Mouse (Mus musculus) adrenal gland, postnatal 4 days (tissue): ENCODE data around the gene Lims1. TPM values are rescaled to one million over a fixed set of nuclear protein-coding genes. Genes with fewer than 3 reads are reported as not detected.

Experiments
- DNase-seq, 2 experiments: peaks; one replicate each; pipeline ENCODE4 v3.0.0; 2021 to 2022; ENCODE audit warnings: low spot score in 2 of 2, mixed read lengths in 2 of 2
- total RNA-seq, 2 experiments: library from RNA; stranded (reverse); gene quantifications; 2 replicates each; pipeline ENCODE4 v1.2.3; 2021

Lims1 gene
- total RNA-seq, 2 experiments from 2014 or later: 78.3 to 80.1 TPM

DNA sequence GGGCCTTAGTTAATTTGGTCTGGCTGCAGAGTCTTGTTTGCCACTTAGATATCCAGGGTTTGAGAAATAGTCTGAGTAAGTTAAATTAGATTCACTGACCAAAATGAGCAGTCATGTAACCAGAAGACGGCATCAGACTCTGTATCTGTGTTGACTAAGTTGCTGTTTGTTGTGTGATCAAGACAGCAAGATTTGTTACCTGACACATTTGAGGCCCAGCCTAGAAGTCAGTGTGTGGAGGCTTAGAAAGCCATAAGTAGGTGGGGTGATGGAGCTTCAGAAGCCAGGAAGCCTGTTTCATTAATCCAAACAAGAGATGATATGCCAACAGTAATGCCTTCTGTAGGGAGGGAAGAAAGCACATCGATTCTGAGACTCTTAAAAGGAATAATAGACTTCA lies 18.9 kb downstream of the Lims1 start:
- no peak for DNase-seq

DNA sequence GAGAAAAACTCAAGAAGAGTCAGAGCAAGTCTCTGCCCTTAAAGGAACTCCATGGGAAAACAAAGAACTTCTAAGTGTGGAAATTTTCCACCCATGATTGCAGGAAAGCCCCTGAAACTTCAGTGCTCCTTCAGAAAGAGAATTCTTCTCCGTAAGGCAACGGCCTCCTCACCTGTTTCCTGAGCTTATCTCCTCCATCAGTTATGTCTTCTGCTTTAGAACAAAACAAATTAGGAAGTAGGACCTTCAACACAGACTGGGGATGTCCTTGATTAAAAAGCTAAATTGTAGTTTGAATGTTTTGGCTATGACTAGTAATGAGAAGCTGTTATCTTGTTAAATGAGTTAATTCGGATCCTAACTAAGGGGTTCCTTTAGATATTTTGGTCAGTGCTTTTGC lies 20.3 kb downstream of the Lims1 start:
- DNase-seq: no peak

DNA sequence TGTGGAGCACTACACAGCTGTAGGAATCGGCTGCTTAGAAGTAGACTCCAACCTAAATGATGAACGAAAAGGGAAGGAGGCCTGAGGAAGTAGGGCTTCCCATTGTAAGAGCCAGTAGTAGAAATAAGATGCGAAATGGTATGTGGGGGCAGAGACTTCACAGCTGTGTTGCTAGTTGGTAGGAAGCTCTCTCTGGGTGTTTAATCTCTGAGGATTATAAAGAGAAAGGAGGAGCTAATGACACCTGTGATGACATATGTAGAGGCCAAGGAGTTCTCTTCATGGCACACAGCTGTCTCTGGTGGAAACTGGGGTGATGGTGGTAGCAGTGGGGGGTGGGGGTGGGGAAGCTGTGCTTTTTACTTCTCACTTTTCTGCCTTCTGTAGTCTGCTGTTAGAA lies 27.3 kb downstream of the Lims1 start:
- DNase-seq: no peak

DNA sequence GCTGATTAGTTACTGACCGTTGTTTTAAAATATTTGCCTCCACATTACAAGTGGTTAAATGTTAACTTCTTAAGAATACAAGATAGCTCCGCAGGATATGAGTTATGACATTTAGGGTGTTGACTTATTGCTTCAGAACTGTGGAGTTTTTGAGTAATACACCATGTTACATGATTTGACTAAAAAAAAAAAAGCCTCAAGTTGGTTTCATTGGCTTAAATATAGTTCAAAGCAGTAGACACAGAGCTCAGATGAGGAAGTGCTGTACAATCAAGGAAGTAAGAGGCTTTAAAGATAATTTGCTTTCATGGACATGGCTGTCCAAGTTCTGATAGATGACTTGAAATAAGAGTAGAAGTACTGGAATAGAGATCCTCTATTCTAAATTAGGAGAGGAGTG lies 28.4 kb downstream of the Lims1 start:
- no peak for DNase-seq

DNA sequence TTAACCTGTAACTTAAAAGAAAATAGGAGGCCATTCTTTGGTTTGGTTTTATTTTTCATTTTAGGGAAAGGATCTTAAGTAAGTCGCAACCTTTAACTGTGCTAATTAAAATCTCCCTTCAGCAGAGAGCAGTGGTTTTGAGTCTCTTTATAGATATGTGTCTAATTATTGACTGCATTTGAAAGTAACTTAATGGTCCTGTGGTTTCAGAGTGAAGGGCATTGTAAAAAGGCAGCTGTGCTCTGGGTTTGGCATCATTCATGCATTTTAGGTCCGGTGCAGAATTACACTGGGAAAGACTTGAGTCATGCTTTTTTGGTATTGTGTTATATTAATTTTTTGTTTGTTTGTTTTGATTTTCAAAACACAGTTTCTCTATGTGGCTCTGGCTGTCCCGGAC lies 29.1 kb downstream of the Lims1 start:
- no peak for DNase-seq

DNA sequence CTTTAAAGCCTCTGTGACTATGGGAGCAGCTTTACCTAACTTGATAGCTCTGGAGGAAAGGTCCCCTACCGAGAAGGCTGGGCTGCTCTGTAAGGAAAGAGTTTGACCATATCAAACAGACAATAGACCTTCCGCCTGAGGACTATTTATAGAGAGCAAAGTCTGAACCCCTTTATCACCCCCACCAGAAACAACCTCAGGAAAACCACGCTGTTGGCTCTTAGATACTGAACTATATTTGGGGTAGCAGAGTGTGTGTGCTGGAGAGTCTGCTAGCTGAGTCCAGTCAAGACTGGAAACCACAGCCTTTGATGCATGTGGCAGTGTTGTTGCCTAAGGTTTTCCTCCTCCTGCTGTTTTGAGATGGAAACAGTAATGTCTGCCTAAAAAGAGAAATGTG lies 31.3 kb downstream of the Lims1 start:
- DNase-seq: no peak

DNA sequence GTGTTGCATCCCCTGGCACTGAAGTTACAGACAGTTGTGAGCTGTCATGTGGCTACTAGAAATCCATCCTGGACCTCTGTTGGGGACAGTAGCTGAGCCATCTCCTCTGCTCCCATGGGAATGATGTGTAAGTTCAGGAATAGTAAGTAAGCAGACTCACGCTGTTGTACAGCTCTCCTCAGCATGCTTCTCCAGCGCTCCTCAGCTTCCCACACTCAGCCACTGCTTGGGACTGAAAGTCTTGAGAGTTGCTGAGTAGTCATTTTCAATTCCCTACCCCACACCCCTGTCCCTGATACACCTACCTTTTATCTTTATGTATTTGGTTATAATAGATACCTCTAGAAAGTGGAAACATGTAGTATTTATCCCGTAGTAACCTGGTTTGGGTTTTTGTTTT lies 33.2 kb downstream of the Lims1 start:
- no peak for DNase-seq

DNA sequence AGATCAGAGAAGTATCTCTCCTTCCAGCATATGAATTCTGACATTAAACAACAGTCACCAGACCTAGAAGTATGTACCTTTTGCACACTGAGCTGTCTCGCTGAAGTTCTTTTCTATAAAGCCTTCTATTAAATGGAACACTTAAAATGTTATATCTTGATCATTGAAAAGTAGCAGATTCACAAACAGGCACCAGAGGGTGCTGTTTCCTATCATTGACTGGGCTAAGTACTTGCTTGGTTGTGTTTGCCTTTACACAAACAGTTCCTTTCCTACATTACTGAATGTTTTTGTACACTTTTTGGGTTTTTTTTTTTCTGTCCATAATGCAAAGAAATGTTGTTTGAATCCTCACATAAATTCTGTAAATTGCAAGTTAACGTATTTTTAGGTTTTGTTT lies 35.9 kb downstream of the Lims1 start:
- no peak for DNase-seq

DNA sequence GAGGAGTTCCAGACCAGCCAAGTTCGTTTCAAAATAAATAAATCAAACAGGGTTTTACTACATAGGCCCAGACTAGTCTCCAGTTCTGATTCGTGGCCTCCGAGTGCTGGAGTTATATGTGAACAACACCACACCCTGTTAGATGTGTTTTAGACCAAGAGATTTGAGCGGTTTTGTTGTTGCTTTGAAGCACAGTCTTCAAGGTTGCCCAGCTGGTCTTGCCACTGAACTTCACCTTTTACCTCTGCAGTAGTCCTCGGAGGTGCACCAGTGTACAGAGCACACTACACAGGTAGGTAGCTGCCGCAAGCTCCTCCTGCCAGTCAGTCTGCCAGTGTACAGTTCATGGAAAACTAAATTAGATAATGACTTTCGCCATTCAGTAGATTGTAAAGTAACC lies 36.7 kb downstream of the Lims1 start:
- no peak for DNase-seq

DNA sequence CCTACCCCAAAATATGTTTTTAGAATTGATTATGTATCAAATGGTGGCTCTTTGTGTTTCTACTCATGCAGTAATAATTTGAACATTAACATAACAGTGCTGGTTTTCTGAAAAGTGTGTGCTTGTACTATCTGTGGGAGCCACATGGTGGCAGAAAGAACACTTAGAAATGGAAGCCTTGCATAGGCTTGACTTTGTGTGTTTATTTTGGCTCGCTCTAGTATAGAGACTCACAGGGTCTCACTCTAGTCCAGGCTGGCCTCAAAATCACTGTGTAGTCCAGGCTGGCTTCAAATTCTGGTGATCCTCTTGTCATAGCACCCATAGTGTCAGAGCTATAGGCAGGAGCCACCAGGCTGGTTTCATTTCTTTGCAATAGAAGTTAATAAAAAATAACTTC lies 39.5 kb downstream of the Lims1 start:
- DNase-seq: no peak

DNA sequence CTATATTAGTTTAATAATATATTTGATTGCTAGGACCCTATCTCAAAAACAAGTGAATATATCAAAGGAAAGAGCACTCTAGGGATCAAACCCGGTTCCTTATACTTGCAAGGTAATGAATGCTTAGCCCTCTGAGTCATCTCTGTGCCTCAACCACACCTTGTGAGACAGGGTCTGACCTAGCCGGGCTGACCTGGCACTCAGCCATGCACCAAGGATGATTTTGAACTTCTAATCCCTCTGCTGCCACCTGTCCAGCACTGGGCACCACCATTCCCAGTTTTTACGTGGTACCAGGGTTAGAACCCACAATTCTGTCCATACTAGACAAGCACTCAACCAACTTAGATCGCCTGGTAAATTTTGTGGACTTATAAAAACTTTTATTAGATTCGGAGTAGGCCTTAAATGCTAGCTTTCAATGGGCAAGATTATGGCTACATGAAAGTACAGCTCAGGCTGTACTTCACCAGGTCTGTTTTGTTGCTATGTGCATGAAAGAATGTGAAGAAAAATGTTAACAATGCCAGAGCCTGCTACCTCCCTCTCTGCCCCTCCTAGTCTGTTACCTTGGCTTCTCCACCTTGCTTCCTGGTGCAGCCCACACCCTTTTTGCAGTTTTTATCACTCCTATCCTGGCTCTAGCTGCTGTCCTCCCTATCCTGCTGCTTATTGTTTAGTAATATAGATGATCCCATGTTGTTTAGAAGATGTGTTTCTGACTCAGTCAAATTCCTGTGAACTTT lies 41.7 kb downstream of the Lims1 start:
- no peak for DNase-seq

DNA sequence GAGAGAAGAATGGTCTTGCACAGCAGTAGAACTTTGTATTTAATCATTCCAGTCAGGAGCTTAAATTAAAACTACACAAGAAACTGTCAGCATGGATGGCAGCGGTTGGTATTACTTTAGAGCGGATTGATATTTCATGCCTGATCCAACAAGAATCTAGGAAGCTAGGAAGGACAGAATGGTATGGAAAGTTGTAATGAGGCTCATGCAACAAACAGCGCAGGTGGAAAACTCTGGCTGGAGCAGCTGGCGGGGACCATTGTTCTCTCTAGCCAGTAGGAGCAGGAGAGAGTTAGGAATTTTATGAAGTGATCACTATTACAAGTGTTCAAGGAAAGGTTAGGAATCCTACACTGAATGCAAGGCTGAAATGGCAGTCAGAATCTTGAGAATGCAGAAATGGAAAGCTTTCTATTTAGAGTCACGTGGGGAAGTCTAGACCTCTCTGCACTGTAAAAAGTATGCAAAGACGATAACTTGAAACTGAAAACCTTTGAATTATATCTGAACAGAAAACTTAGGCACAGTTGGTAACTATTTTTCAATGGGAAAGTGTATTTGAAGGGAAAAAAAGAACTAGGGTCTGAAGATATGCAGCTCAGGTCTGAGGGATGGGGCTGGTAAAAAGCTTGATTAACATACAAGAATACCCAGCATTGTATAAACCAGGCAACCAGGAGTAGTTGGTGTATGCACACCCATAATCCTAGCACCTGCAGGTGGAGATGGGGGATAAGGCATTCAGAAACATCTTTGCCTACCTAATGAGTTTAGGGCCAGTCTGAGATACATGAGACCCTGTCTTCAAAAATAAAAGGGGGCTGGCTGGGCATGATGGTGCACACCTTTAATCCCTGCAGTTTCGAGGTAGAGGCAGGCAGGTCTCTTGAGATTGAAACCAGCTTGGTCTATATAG lies 45.8 kb downstream of the Lims1 start:
- no peak for DNase-seq

DNA sequence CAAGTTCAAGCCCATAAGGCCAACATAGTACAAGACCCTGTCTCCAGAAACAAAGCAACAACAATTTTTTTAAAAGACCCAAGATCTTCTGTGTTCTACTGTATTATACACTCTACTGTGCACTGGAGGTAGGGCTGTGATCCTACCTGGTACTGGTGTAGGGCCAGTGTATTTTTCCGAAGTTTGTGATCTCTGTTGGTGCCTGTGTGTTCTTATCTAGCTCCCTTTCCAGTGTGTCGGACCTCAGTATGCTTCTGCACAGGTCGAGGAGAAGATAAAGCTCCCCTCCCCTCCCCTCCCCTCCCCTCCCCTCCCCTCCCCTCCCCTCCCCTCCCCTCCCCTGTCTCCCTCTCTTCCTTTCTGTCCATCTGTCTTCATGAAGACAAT lies 46.4 kb downstream of the Lims1 start:
- DNase-seq: no peak

DNA sequence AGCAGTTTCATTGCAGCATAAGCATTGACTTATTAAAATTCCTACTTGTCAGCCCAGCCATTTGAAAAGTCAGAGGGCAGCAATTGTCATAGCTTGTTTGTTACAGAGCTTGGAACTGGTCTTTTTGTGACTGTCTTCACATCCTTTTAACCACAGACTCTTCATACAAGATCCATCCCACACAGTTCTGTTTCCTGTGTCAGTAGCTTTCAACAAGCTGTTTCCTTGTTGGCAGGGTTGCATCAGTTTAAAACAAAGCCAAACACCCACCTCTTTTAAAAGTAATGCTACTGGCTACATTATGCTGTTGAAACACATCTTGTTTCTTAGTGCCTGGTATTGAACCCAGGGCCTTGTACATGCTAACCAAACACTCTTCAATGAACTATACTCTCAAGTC lies 46.9 kb downstream of the Lims1 start:
- DNase-seq: no peak

DNA sequence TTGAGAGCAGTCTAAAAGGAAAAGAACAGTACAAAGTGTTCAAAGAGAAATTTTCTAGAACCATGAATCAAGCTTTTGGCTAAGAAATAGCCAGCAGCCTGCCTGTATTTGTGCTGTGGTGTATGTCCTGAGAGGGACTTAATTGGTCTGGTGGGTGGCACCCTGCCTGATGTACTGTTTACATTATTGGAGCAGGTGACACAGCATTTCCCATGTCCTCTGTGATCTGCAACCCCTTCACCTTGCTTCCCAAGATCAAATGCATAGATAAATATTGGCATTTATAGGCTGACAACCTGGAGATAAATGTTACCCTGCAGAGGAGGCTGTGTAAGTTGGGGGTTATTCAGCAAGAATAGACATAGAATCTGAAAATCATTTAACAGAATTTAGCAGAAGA lies 47.3 kb downstream of the Lims1 start:
- no peak for DNase-seq

DNA sequence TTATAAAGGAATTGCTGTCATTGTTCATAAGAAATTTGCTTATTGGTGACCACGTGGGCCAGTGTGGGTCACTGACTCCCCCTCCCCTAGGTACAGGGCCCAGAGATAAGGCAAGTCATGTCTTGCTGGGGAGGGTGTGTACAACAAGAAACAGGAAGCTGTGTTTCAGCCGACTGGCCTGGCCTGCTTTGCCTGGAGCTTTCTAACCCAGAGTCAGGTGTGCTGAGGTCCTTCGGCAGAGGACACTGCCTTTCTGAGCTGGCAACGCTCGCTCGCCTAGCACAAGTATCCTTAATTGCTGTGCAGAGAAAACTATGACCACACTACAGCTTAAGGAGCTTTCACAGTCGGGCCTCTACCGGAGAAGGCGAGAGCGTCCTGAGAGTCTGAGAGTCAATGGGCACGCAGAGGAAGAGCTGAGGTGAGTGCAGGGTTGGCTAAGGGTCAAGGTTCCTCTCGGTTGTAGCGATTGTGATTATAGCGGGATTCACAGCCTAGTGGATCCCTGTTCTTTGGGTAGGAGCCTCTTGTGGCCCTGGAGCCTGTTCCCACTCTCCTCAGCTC lies 48.1 kb downstream of the Lims1 start:
- DNase-seq: no peak

DNA sequence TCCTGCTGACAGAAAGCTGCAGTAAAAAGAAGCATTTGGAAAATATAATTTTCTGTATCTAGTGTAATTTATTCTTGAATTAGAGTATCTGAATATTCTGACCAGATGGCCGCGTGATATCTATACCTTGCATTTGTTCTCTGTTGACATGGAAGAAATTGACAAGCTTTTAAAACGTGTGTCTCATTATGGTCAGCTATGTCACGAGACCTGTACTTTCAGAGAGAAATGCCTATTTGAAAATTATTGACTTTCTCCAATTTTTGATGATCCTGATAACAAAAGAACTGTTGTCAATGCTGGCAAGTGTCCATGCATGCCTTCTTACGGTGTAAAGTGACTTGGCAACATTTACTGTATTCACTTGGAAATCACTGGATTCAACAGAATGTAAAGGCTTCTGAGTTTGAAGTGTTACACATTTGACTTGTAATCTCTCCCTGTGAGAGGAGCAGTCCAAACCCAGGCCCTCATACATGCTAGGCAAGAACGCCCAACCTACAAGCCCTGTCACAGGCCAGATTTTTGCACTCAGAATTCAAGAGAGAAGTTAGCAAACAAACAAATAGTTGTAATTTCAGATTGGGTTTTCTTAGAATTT lies 49.3 kb downstream of the Lims1 start:
- no peak for DNase-seq

DNA sequence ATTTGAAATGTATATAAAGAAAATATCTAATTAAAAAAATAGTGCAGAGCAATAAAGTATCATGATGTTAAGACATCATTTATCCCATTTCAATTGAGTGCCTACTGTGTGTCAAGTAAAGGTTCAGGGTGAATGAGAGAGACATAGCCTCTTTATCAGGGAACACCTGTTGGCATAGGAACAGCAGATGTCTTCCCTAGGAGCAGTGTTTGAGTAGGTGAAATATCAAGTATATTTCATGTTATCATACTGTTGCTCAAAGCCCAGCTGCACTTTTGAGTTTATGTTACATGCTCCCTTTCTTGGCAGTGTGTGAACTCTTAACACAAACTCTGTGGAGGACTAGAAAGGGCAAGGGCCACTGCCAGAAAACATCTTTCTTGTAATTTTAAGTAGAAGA lies 50.6 kb downstream of the Lims1 start:
- no peak for DNase-seq

DNA sequence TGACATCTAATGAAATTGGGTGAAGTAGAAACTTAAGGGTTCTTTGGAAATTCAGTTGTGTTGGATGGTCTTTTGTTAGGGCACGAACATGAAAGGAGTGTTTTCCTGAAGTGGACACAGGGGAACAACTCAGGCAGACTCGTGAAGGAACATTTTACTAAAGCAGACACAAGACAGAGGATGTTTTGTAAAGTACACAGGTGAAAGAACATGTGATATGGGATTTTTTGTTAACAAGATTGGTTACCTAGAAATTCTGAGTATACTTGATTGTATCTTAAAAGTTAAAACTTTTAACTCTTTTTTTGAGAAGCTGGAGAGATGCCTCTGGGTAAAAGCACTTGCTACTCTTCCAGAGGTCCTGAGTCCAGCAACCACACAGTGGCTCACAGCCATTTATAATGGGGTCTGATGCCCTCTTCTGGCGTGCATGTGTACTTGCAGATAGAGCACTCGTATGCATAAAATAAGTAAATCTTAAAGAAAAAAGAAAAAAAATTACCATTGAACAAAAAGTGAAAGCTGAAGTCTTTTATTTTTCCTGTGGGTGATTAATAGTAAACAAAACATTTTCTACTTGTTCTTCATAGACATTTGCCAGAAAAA lies 54.4 kb downstream of the Lims1 start:
- DNase-seq: no peak

DNA sequence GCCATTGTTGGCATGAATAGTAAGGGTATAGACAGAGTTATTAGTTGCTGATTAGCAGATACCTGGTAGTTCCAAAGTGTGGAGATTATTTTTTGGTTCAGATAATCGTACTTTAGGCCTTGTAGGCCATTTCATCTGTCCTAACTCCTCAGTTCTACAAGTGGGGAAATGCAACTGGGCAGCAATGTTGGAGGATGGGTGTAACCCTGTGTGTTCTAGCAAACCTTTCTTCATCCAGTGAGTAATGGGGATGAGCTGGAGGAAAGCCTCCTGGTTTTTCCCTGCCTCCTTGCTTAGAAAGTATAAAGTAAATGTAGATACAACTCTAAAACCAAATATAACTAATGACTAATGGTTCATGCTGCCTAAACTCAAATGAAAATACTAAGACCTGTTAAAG lies 55.1 kb downstream of the Lims1 start:
- DNase-seq: no peak

DNA sequence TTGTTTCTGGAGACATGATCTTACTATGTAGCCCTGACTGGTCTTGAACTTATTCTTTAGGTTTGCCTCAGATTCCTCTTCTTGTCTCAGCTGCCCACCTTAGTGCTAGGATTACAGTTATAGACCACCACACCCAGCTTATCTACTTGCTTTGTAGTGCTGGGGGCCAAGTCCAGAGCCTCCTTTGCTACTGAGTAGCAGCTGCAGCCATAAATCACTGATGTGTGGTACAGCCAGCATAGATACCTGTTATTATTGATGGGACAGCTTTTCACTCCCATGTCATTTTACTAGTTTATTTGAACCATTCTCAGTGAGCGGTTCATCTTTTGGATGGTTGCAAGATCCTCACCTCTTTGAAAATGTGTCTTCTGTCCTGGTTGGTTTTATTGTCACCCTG lies 56.4 kb downstream of the Lims1 start:
- no peak for DNase-seq

DNA sequence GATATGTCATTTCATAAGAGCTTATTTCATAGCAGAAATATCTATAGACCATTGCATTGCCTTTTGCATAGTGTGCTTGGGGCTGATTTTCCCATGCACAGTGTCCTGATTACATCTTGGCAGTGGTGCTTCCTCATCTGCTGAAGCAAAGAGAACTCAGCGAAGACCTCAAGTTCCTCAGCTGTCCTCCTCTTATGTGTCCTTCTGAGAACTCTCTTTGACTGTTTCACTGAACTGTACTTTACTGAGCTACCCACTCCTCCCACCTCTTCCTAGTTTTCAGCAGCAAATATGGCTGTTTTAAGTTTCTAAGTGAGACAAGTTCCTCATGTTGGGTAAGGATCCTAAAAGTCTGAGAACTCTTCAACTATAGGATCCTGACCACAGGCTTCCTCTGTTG lies 58.6 kb downstream of the Lims1 start:
- DNase-seq: no peak
